Mouse (Mus musculus): ENCODE measurements around the gene Ptprt. TPM values are rescaled to one million over a fixed set of nuclear protein-coding genes. Genes with fewer than 3 reads are reported as not detected.

The Ptprt gene
- polyA plus RNA-seq, 1 experiment from 2014 or later = 15.0 TPM

DNA sequence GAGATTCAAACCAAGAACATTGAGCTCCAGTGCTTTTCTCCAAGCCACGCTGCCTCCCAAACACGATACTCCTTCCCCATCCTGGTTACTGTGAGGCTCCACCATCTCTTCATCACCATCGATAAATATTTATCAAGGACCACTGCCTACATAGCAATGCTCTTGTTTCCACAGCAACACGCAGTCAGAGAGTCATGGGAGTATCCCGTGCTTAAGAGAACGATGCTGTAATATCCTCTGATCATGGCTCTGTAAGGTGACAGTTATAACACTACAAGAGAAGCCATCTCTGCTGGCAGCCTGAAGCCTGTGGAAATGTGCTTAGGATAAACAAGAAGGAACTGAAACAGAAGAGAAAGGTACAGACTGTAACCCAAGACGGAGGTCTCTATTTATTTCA lies 3.4 kb downstream of the Ptprt start:
- H3K27ac ChIP-seq = peak overlapping the region; percentile 10
- 22% methylated on average over 7 of the region's 7 CpGs for WGBS
- H3K9me3 ChIP-seq = no peaks in the 10 kb centered on the region
- H3K27me3 ChIP-seq (replicated peaks) = peaks cover 14% of the 10 kb centered on the region; the same call in 1 of the 2 replicates
- peak overlapping the region; percentile 99 for H3K4me2 ChIP-seq
- peaks cover 42% of the 10 kb centered on the region for H3K4me1 ChIP-seq
- ATAC-seq (replicated peaks) = 0 out of 2 replicates have a peak, but pooled peaks have one; percentile 35
- no peaks in the 10 kb centered on the region for H3K36me3 ChIP-seq (replicated peaks)
- 0 out of 2 replicates have a peak overlapping the region, but pooled peaks have one; percentile 2 for H3K9ac ChIP-seq
- H3K4me3 ChIP-seq = peak overlapping the region; percentile 80

DNA sequence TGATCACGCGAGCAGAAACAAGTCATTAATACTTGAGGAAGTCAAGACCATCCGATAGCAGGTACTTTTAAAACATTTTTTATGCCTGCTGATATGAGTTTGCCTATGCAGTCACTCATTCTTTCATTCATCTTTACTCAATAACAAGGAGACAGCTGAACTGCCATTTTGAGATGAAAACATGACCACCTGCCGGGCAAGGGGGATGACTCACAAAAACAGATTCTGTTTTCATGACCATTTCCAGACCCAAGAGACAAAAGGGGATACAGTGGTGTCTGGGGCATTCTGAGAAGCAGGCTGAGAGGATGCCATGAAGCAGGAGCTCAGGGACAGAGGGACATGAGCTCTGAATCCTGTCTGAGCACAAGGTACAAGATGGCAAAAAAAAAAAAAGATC lies 6.5 kb downstream of the Ptprt start:
- no peak overlapping the region for H3K27ac ChIP-seq
- no peaks in the 10 kb centered on the region for H3K36me3 ChIP-seq (replicated peaks)
- H3K4me1 ChIP-seq = peaks cover 24% of the 10 kb centered on the region
- H3K4me3 ChIP-seq = no peak overlapping the region
- no peaks in the 10 kb centered on the region for H3K9me3 ChIP-seq
- ATAC-seq (replicated peaks) = no peak
- H3K27me3 ChIP-seq (replicated peaks) = no peaks in the 10 kb centered on the region
- H3K4me2 ChIP-seq = no peak overlapping the region
- H3K9ac ChIP-seq = no peak overlapping the region
- 85% methylated on average over 4 of the region's 4 CpGs for WGBS

DNA sequence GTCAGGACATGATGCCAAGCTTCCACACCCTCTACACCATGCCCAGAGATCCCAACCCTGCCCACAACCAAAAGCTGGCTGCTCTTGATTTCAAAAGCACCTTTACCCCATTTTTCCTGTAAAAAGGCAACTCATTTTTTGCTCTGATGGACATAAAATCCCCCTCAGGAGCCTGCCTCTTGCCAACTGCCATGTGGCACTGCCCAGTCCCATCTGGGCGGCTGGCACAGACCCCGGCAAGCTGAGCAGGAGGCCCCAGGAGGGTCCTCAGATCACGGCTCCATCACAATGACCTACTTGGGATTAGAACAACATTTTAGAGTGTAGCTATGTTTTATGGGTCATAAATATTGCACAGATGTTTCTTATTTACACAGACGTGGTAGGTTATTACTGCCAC lies 22.3 kb downstream of the Ptprt start:
- Histone ChIP-seq H3K4me3 (no peak overlapping the region), H3K9me3 (no peaks in the 10 kb centered on the region), H3K36me3 (replicated peaks) (no peaks in the 10 kb centered on the region), H3K4me1 (peaks cover 9% of the 10 kb centered on the region; the same call in 1 of the 2 replicates), H3K9ac (no peak overlapping the region), H3K27ac (no peak overlapping the region), H3K4me2 (no peak overlapping the region), H3K27me3 (replicated peaks) (peaks cover 10% of the 10 kb centered on the region; the same call in 1 of the 2 replicates)
- no peak for ATAC-seq (replicated peaks)
- WGBS = 52% methylated on average over 4 of the region's 4 CpGs

- peaks cover 16% of the 10 kb centered on the region for H3K27me3 ChIP-seq (replicated peaks)
- H3K36me3 ChIP-seq (replicated peaks) = no peaks in the 10 kb centered on the region
- H3K4me1 ChIP-seq = peaks cover 9% of the 10 kb centered on the region; the same call in 1 of the 2 replicates
- no peak overlapping the region for H3K4me2 ChIP-seq
- H3K27ac ChIP-seq = no peak overlapping the region
- no peak overlapping the region for H3K9ac ChIP-seq
- no peak for ATAC-seq (replicated peaks)
- H3K4me3 ChIP-seq = no peak overlapping the region
- 43% methylated on average over 1 of the region's 1 CpGs for WGBS
- H3K9me3 ChIP-seq = no peaks in the 10 kb centered on the region
Measured at GRCm38 (mm10) chr2:162637537-162637936, 23.4 kb downstream of the Ptprt start.

- H3K4me2 ChIP-seq = no peak overlapping the region
- H3K36me3 ChIP-seq (replicated peaks) = no peaks in the 10 kb centered on the region
- no peaks in the 10 kb centered on the region for H3K9me3 ChIP-seq
- H3K27ac ChIP-seq = no peak overlapping the region; the same call in 1 of the 2 replicates
- peak; percentile 81 for ATAC-seq (replicated peaks)
- WGBS = 31% methylated on average over 9 of the region's 9 CpGs
- peaks cover 9% of the 10 kb centered on the region; the same call in 1 of the 2 replicates for H3K4me1 ChIP-seq
- H3K27me3 ChIP-seq (replicated peaks) = peaks cover 16% of the 10 kb centered on the region
- no peak overlapping the region for H3K4me3 ChIP-seq
- H3K9ac ChIP-seq = no peak overlapping the region
Measured at GRCm38 (mm10) chr2:162636387-162637009, 24.4 kb downstream of the Ptprt start.

DNA sequence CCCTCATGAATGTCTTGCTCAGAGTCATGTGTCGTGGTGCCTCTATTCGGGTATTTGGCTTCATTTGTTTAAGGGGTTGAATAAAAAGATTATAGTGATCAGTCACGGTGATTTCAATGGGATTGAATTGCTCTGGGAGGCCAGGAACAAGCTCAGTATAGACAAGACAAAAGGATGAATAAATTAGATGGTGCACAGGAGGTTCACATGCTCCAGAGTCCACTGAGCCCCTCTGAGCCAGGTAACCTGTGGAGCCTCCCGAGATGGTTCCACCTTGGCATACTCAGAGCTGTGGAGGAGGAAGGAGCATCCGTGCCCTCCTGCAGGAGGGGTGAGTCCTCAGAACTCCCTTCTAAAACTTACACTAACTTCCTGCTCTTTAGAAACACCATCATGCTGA lies 26.0 kb downstream of the Ptprt start:
- peaks cover 16% of the 10 kb centered on the region for H3K27me3 ChIP-seq (replicated peaks)
- H3K27ac ChIP-seq = no peak overlapping the region
- no peaks in the 10 kb centered on the region for H3K36me3 ChIP-seq (replicated peaks)
- H3K9me3 ChIP-seq = no peaks in the 10 kb centered on the region
- WGBS = 24% methylated on average over 5 of the region's 5 CpGs
- H3K4me2 ChIP-seq = no peak overlapping the region
- H3K9ac ChIP-seq = no peak overlapping the region
- H3K4me3 ChIP-seq = no peak overlapping the region
- ATAC-seq (replicated peaks) = no peak
- peaks cover 9% of the 10 kb centered on the region; the same call in 1 of the 2 replicates for H3K4me1 ChIP-seq

DNA sequence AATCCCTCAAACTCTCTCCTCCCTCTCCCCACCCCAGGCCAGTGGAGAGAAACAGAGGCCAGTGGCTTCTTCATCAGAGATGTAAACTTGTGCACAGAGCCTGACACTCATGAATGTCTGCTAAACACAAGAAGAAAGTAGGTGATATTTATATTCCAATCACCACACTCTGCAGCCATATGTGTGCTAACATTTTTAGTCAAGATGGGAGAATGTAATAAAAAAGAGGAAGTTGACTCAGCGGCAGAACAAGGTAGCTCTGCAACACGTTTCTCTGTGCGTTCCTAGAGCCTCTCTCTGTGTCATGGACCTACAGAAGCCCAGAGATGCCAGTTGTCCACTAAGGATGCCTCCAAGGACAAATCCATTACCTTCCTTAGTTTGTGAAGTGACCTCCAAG lies 34.9 kb downstream of the Ptprt start:
- H3K9me3 ChIP-seq = no peaks in the 10 kb centered on the region
- WGBS = 91% methylated on average over 3 of the region's 3 CpGs
- no peak overlapping the region for H3K4me2 ChIP-seq
- H3K4me1 ChIP-seq = no peaks in the 10 kb centered on the region
- H3K36me3 ChIP-seq (replicated peaks) = no peaks in the 10 kb centered on the region
- H3K4me3 ChIP-seq = no peak overlapping the region
- no peaks in the 10 kb centered on the region for H3K27me3 ChIP-seq (replicated peaks)
- no peak overlapping the region for H3K9ac ChIP-seq
- no peak for ATAC-seq (replicated peaks)
- H3K27ac ChIP-seq = no peak overlapping the region

DNA sequence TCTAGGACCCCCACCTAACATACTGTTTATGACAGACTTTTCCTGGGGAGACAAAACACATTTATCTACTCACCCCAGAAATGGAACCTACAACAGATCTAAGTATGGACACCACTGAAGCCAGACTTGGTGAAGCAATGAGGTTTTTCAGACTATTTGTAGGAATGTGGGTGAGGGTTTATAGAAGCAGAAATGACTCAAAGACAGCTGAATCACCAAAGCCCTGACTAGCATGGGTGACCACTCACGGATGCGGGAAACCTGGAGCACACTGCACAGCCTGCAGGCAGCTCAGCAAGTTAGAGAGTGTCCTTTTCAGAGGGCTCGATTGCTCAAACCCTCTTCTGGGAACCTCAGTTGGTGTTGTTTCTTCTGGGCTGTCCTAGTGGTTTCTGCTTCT lies 36.2 kb downstream of the Ptprt start:
- H3K36me3 ChIP-seq (replicated peaks) = no peaks in the 10 kb centered on the region
- H3K9ac ChIP-seq = no peak overlapping the region
- H3K4me2 ChIP-seq = no peak overlapping the region
- H3K4me3 ChIP-seq = no peak overlapping the region
- WGBS = 91% methylated on average over 3 of the region's 3 CpGs
- ATAC-seq (replicated peaks) = no peak
- H3K4me1 ChIP-seq = no peaks in the 10 kb centered on the region
- no peak overlapping the region for H3K27ac ChIP-seq
- no peaks in the 10 kb centered on the region for H3K27me3 ChIP-seq (replicated peaks)
- no peaks in the 10 kb centered on the region for H3K9me3 ChIP-seq

DNA sequence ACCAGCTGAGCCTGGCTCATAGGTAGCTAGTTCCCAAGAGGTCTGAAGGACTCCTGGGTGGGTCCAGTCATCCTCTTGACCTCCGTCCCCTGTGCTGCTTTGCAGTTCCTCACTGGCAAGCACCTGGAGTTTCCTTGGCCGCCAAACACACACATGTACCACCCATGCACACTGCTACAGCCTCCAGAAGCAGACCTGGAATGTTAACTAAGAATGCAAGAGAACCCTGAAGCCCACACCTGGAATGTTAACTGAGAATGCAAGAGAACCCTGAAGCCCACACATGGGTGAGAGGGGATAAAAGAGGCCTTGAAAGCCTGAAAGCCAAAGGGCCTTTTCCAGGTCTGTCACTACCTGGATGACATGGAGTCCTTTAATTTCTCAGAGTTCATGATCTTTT lies 46.7 kb downstream of the Ptprt start:
- Histone ChIP-seq H3K4me3 (no peak overlapping the region), H3K9ac (no peak overlapping the region), H3K4me1 (no peaks in the 10 kb centered on the region), H3K27me3 (replicated peaks) (no peaks in the 10 kb centered on the region), H3K36me3 (replicated peaks) (no peaks in the 10 kb centered on the region), H3K4me2 (no peak overlapping the region), H3K9me3 (no peaks in the 10 kb centered on the region), H3K27ac (no peak overlapping the region)
- no peak for ATAC-seq (replicated peaks)
- WGBS = 85% methylated on average over 2 of the region's 2 CpGs

GRCm38 (mm10) chr2:162613480-162613879 lies 47.5 kb downstream of the Ptprt start:
- Histone ChIP-seq H3K27ac (no peak overlapping the region), H3K4me3 (no peak overlapping the region), H3K36me3 (replicated peaks) (no peaks in the 10 kb centered on the region), H3K9me3 (no peaks in the 10 kb centered on the region), H3K4me2 (no peak overlapping the region), H3K27me3 (replicated peaks) (no peaks in the 10 kb centered on the region), H3K4me1 (no peaks in the 10 kb centered on the region), H3K9ac (no peak overlapping the region)
- ATAC-seq (replicated peaks) = no peak
- whole genome bisulfite sequencing = 77% methylated on average over 4 of the region's 4 CpGs

DNA sequence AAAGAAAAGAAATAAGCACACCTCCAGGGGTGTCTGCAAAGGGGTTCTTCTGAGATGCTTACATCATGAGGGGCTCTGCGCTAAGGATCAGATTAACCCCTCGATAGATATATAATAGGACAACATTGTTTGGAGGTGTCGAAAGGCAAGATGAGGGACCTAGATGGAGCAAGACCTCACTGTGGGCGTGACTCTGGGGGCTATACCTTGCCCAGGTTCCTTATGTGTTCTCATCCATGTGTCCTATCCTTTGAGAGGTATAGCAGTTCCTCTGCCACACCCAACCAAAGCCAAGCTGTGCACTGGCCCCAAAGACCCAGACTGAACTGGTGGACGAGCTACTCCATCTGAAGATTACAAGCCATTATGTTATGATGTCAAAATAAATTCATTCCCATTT lies 58.2 kb downstream of the Ptprt start:
- no peaks in the 10 kb centered on the region for H3K27me3 ChIP-seq (replicated peaks)
- H3K9ac ChIP-seq = no peak overlapping the region
- no peak overlapping the region for H3K4me3 ChIP-seq
- H3K36me3 ChIP-seq (replicated peaks) = no peaks in the 10 kb centered on the region
- no peaks in the 10 kb centered on the region for H3K9me3 ChIP-seq
- H3K4me2 ChIP-seq = no peak overlapping the region
- WGBS = 95% methylated on average over 5 of the region's 5 CpGs
- no peak overlapping the region for H3K27ac ChIP-seq
- no peaks in the 10 kb centered on the region for H3K4me1 ChIP-seq
- ATAC-seq (replicated peaks) = no peak

DNA sequence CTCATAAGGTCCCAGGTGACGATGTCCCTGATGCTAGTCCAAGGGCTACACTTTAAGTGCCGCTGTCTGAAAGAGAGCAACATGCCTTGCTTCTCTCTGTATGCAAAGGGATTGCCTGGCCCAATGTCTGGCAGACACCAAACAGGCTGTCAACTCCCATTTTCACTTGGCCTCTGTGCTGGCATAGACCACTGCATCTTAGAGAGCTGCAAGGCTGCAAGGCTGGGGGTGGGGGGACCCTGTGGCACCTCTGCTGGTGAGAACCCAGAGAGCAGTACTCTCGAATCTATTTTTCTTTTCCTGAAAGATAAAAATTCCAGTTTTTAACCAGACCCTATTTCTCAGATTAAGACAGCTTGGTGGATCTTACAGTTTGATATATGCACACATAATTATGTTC lies 69.6 kb downstream of the Ptprt start:
- Histone ChIP-seq H3K27me3 (replicated peaks) (no peaks in the 10 kb centered on the region), H3K4me1 (no peaks in the 10 kb centered on the region), H3K4me2 (no peak overlapping the region), H3K9me3 (no peaks in the 10 kb centered on the region), H3K36me3 (replicated peaks) (no peaks in the 10 kb centered on the region), H3K4me3 (no peak overlapping the region), H3K9ac (no peak overlapping the region), H3K27ac (no peak overlapping the region)
- ATAC-seq (replicated peaks) = no peak
- WGBS = 89% methylated on average over 3 of the region's 3 CpGs

DNA sequence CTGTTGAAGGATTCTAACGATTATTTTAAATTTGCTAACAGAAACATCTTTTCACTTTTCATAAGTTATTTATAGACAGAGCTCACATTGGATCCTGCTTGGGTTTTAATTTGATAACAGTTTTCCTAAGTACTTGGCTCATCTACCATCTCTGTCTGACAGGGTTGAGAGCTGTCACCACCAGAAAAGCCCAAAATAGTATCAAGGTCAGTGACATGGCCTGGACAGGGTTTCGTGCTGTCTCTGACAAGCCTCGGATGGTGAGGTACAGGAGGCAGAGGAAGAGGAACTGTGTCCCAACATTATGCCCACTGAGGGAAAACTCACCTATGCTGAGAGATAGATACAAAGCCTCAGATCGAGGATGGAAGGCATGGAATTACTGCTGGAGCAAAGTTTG lies 79.3 kb downstream of the Ptprt start:
- Histone ChIP-seq H3K36me3 (replicated peaks) (no peaks in the 10 kb centered on the region), H3K9me3 (no peaks in the 10 kb centered on the region), H3K9ac (no peak overlapping the region), H3K27ac (no peak overlapping the region), H3K4me2 (no peak overlapping the region), H3K4me3 (no peak overlapping the region), H3K4me1 (peaks cover 4% of the 10 kb centered on the region; the same call in 1 of the 2 replicates), H3K27me3 (replicated peaks) (no peaks in the 10 kb centered on the region)
- no peak for ATAC-seq (replicated peaks)
- WGBS = 77% methylated on average over 4 of the region's 4 CpGs
